Mouse (Mus musculus) B cell, adult 2 months (primary cell): ENCODE data around the gene Cldn34c1.
A peak's percentile ranks its signal among the peaks of the same experiment; 100 is the strongest.
"Not testable (repeated sequence)": the region's sequence is repeated elsewhere in the genome, so short reads cannot be mapped to it uniquely, and the experiment has no call there.

Experiments
- DNase-seq, 2 experiments: peaks; one replicate each; pipeline ENCODE4 v3.0.0; 2022

Gene Cldn34c1

GRCm38 (mm10) chrX:123103291-123104260 is at the start of gene Cldn34c1:
TSS of gene Cldn34c1 (plus strand) at chrX:123103495.
- DNase-seq, result peak; percentile 77

- no peak for DNase-seq
These were observed 15.9 kb upstream of the Cldn34c1 start for GRCm38 (mm10) chrX:123087441-123087840.

GRCm38 (mm10) chrX:123102806-123103205 is 489 bp upstream of the Cldn34c1 start:
- DNase-seq, result not testable (repeated sequence)

- not testable (repeated sequence) for DNase-seq
These were observed 1.4 kb downstream of the Cldn34c1 start for GRCm38 (mm10) chrX:123104692-123105091.

- not testable (repeated sequence) for DNase-seq
These were observed 119.1 kb downstream of the Cldn34c1 start, which contains the start of gene Srsx for GRCm38 (mm10) chrX:123222381-123222780. TSS of gene Srsx (minus strand) at chrX:123222481.
